Mouse (Mus musculus): ENCODE measurements at regions not wholly inside any gene's neighbourhood (a gene's known extent, or its start where the extent isn't known, plus 50 kb on each side); places are given as distances from the start of the nearest gene placed in this dataset.

DNA sequence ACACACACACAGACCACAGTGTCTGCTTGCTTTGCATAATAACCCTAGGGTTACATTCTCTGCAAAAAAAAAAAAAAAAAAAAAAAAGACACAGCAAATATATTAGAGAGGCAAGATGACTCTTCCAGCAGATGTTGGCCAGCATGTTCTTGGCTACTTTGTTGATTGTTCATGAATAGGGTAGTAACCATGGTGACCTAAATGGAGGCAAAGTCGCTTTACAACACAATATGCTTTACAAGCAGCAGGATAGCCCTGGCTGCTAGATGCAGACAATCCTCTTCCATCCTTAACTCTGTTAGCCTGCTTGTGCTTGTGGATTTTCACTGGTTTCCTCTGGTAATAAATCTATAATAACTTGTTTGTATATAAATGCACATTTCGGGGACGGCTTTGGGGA lies 292.5 kb upstream of the Oprm1 start:
- Histone ChIP-seq H3K4me1 (ENCODE audit: insufficient read depth, low read depth, low read length) (no peaks in the 10 kb centered on the region), H3K36me3 (ENCODE audit: insufficient read depth, low read length) (no peaks in the 10 kb centered on the region), H3K9me3 (ENCODE audit: low read length) (no peaks in the 10 kb centered on the region), H3K27me3 (replicated peaks; ENCODE audit: insufficient read depth, low read length) (no peaks in the 10 kb centered on the region), H3K9ac (replicated peaks; ENCODE audit: low read depth) (no peak overlapping the region), H3K27ac (ENCODE audit: low read length) (no peak overlapping the region), H3K4me2 (replicated peaks; ENCODE audit: low read depth, low read length) (no peak overlapping the region), H3K4me3 (ENCODE audit: low read depth, low read length) (no peak overlapping the region)
- WGBS, result 82% methylated on average over 3 of the region's 3 CpGs
- TF ChIP-seq EP300 (IDR thresholded peaks at IDR 0.05) (no peak), CTCF (IDR thresholded peaks at IDR 0.05) (no peak)
- ATAC-seq (no peak), DNase-seq (ENCODE audit: low spot score) (no peak)

GRCm38 (mm10) chr10:6480350-6480749 lies 278.0 kb upstream of the Oprm1 start:
- TF ChIP-seq EP300 (IDR thresholded peaks at IDR 0.05) (no peak), CTCF (IDR thresholded peaks at IDR 0.05) (no peak)
- Histone ChIP-seq H3K27ac (ENCODE audit: low read length) (no peak overlapping the region), H3K27me3 (replicated peaks; ENCODE audit: insufficient read depth, low read length) (no peaks in the 10 kb centered on the region), H3K4me3 (ENCODE audit: low read depth, low read length) (no peak overlapping the region), H3K36me3 (ENCODE audit: insufficient read depth, low read length) (no peaks in the 10 kb centered on the region), H3K4me2 (replicated peaks; ENCODE audit: low read depth, low read length) (no peak overlapping the region), H3K9me3 (ENCODE audit: low read length) (no peaks in the 10 kb centered on the region), H3K9ac (replicated peaks; ENCODE audit: low read depth) (no peak overlapping the region), H3K4me1 (ENCODE audit: insufficient read depth, low read depth, low read length) (no peaks in the 10 kb centered on the region)
- 73% methylated on average over 1 of the region's 1 CpGs for WGBS
- ATAC-seq (no peak), DNase-seq (ENCODE audit: low spot score) (no peak)

GRCm38 (mm10) chr10:6488605-6489004 lies 269.7 kb upstream of the Oprm1 start:
- Histone ChIP-seq H3K4me1 (ENCODE audit: insufficient read depth, low read depth, low read length) (no peaks in the 10 kb centered on the region), H3K36me3 (ENCODE audit: insufficient read depth, low read length) (no peaks in the 10 kb centered on the region), H3K4me3 (ENCODE audit: low read depth, low read length) (no peak overlapping the region), H3K27me3 (replicated peaks; ENCODE audit: insufficient read depth, low read length) (no peaks in the 10 kb centered on the region), H3K27ac (ENCODE audit: low read length) (no peak overlapping the region), H3K9ac (replicated peaks; ENCODE audit: low read depth) (no peak overlapping the region), H3K4me2 (replicated peaks; ENCODE audit: low read depth, low read length) (no peak overlapping the region), H3K9me3 (ENCODE audit: low read length) (no peaks in the 10 kb centered on the region)
- WGBS, result 57% methylated on average over 1 of the region's 1 CpGs
- TF ChIP-seq CTCF (IDR thresholded peaks at IDR 0.05) (no peak), EP300 (IDR thresholded peaks at IDR 0.05) (no peak)
- DNase-seq (ENCODE audit: low spot score) (no peak), ATAC-seq (no peak)

DNA sequence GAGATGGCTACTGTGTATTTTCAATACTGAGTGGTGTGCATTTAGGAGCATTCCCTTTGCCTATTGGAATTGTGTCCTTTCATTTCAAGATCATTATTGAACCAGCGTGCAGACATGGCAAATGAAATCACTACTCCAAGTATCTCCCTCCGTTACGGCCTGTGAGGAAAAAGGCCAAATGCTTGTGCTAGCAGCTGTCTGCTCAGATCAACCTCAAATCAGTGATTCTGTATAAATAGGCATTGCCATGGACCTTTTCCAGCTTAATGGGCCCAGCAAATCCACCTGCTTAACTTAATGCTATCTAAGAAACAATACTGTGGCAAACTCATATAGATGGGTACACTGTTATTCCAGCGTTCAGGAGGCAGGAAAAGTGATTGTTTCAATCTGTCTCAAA lies 265.6 kb upstream of the Oprm1 start:
- H3K36me3 ChIP-seq (ENCODE audit: insufficient read depth, low read length), result no peaks in the 10 kb centered on the region
- H3K9ac ChIP-seq (replicated peaks; ENCODE audit: low read depth), result no peak overlapping the region
- H3K4me3 ChIP-seq (ENCODE audit: low read depth, low read length), result no peak overlapping the region
- H3K27me3 ChIP-seq (replicated peaks; ENCODE audit: insufficient read depth, low read length), result no peaks in the 10 kb centered on the region
- H3K4me2 ChIP-seq (replicated peaks; ENCODE audit: low read depth, low read length), result no peak overlapping the region
- no peaks in the 10 kb centered on the region for H3K9me3 ChIP-seq (ENCODE audit: low read length)
- WGBS, result 73% methylated on average over 4 of the region's 4 CpGs
- no peak for TF ChIP-seq CTCF (IDR thresholded peaks at IDR 0.05)
- TF ChIP-seq EP300 (IDR thresholded peaks at IDR 0.05), result no peak
- no peak for ATAC-seq
- no peak for DNase-seq (ENCODE audit: low spot score)
- H3K4me1 ChIP-seq (ENCODE audit: insufficient read depth, low read depth, low read length), result no peaks in the 10 kb centered on the region
- no peak overlapping the region for H3K27ac ChIP-seq (ENCODE audit: low read length)

DNA sequence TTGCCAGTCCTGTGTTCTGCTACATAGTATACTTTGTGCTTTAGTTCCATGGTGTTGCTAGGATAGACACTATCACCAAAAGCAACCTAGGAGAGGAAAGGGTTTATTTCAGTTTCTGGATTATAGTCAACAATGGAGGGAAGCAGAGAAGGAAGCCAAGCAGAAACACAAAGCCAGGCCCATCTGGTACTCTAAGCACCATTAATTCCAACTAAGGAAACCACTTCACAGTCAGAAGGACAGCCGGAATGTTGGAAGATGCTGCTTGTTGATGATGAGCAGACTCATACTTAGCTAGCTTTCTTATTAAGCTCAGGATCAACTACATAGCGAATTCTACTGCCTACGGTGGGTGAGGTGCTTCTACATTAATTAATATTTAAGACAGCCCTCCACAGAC lies 263.2 kb upstream of the Oprm1 start:
- Histone ChIP-seq H3K9me3 (ENCODE audit: low read length) (no peaks in the 10 kb centered on the region), H3K27me3 (replicated peaks; ENCODE audit: insufficient read depth, low read length) (no peaks in the 10 kb centered on the region), H3K36me3 (ENCODE audit: insufficient read depth, low read length) (no peaks in the 10 kb centered on the region), H3K9ac (replicated peaks; ENCODE audit: low read depth) (no peak overlapping the region), H3K27ac (ENCODE audit: low read length) (no peak overlapping the region), H3K4me2 (replicated peaks; ENCODE audit: low read depth, low read length) (no peak overlapping the region), H3K4me1 (ENCODE audit: insufficient read depth, low read depth, low read length) (no peaks in the 10 kb centered on the region), H3K4me3 (ENCODE audit: low read depth, low read length) (no peak overlapping the region)
- no peak for TF ChIP-seq CTCF (IDR thresholded peaks at IDR 0.05)
- no peak for TF ChIP-seq EP300 (IDR thresholded peaks at IDR 0.05)
- WGBS, result 77% methylated on average over 3 of the region's 3 CpGs
- DNase-seq (ENCODE audit: low spot score), result no peak
- ATAC-seq, result no peak

GRCm38 (mm10) chr10:6514269-6514668 lies 244.0 kb upstream of the Oprm1 start:
- DNase-seq (ENCODE audit: low spot score), result no peak
- H3K9ac ChIP-seq (replicated peaks; ENCODE audit: low read depth), result no peak overlapping the region
- no peaks in the 10 kb centered on the region for H3K36me3 ChIP-seq (ENCODE audit: insufficient read depth, low read length)
- H3K4me2 ChIP-seq (replicated peaks; ENCODE audit: low read depth, low read length), result no peak overlapping the region
- no peak for TF ChIP-seq CTCF (IDR thresholded peaks at IDR 0.05)
- no peak for TF ChIP-seq EP300 (IDR thresholded peaks at IDR 0.05)
- no peak overlapping the region for H3K4me3 ChIP-seq (ENCODE audit: low read depth, low read length)
- no peak for ATAC-seq
- no peaks in the 10 kb centered on the region for H3K9me3 ChIP-seq (ENCODE audit: low read length)
- WGBS, result 88% methylated on average over 4 of the region's 4 CpGs
- H3K4me1 ChIP-seq (ENCODE audit: insufficient read depth, low read depth, low read length), result no peaks in the 10 kb centered on the region
- no peak overlapping the region for H3K27ac ChIP-seq (ENCODE audit: low read length)
- H3K27me3 ChIP-seq (replicated peaks; ENCODE audit: insufficient read depth, low read length), result no peaks in the 10 kb centered on the region

GRCm38 (mm10) chr10:6562516-6562915 lies 195.8 kb upstream of the Oprm1 start:
- Histone ChIP-seq H3K4me2 (replicated peaks; ENCODE audit: low read depth, low read length) (no peak overlapping the region), H3K27me3 (replicated peaks; ENCODE audit: insufficient read depth, low read length) (no peaks in the 10 kb centered on the region), H3K4me1 (ENCODE audit: insufficient read depth, low read depth, low read length) (no peaks in the 10 kb centered on the region), H3K27ac (ENCODE audit: low read length) (no peak overlapping the region), H3K36me3 (ENCODE audit: insufficient read depth, low read length) (no peaks in the 10 kb centered on the region), H3K4me3 (ENCODE audit: low read depth, low read length) (no peak overlapping the region), H3K9ac (replicated peaks; ENCODE audit: low read depth) (no peak overlapping the region), H3K9me3 (ENCODE audit: low read length) (no peaks in the 10 kb centered on the region)
- TF ChIP-seq CTCF (IDR thresholded peaks at IDR 0.05) (no peak), EP300 (IDR thresholded peaks at IDR 0.05) (no peak)
- 94% methylated on average over 1 of the region's 1 CpGs for WGBS
- ATAC-seq (no peak), DNase-seq (ENCODE audit: low spot score) (no peak)

All from lung, postnatal 0 days (tissue).